15 mouse cellular contexts compared by ENCODE assay signal in genomic region chr10:8818066-8818465, GRCm38 (mm10).
A peak's percentile ranks its signal among the peaks of the same experiment; 100 is the strongest.
DNase-seq lines count a peak whose midpoint lies in the region; TF ChIP-seq lines count a peak whose summit lies in the region.
"Had no signal": no experiment of that assay in that cellular context is flagged by ENCODE, and none has a peak within 500 bp of the region (broad histone marks: within the 10 kb centered on the region; RNA-seq: fewer than 3 reads in every experiment).

No protein-coding gene starts in this region.

- peaks cover 28% of the 10 kb centered on the region for H3K4me1 ChIP-seq in kidney, adult 2 months (ENCODE audit: control insufficient read depth, insufficient read depth, low read length)
- H3K4me1 ChIP-seq in E14TG2a.4 (replicated peaks; ENCODE audit: low read depth, low read length): peaks cover 68% of the 10 kb centered on the region
- peaks cover 42% of the 10 kb centered on the region for H3K4me1 ChIP-seq in brown adipose tissue, adult 24 weeks (ENCODE audit: control insufficient read depth, insufficient read depth, insufficient read length, low read length)
- H3K4me1 ChIP-seq in limb, embryonic 10.5 days: peaks cover 93% of the 10 kb centered on the region
- H3K4me1 ChIP-seq in cerebellum, adult 2 months (ENCODE audit: control insufficient read depth, insufficient read depth, low read length): no peaks in the 10 kb centered on the region

- H3K27ac ChIP-seq in kidney, adult 2 months (ENCODE audit: insufficient read depth, low read depth, low read length): peak overlapping the region; percentile 57
- peak overlapping the region; percentile 39; the same call in 1 of the 2 replicates for H3K27ac ChIP-seq in brown adipose tissue, adult 24 weeks (replicated peaks; ENCODE audit: low read depth, low read length)
- H3K27ac ChIP-seq in limb, embryonic 10.5 days: peak overlapping the region; percentile 70
- no peak overlapping the region for H3K27ac ChIP-seq in cerebellum, adult 2 months (ENCODE audit: insufficient read depth, low read length)
- H3K27ac ChIP-seq: heart, embryonic 13.5 days; hindbrain, embryonic 12.5 days; intestine, embryonic 15.5 days; liver, embryonic 15.5 days; midbrain, embryonic 10.5 days had no signal

- H3K27me3 ChIP-seq in kidney, adult 2 months (replicated peaks; ENCODE audit: control insufficient read depth, insufficient read depth, low read length): no peaks in the 10 kb centered on the region
- no peaks in the 10 kb centered on the region for H3K27me3 ChIP-seq in E14TG2a.4 (ENCODE audit: insufficient read depth, low read length)
- H3K27me3 ChIP-seq in limb, embryonic 10.5 days (ENCODE audit: low read depth, poor library complexity, severe bottlenecking): no peaks in the 10 kb centered on the region
- H3K27me3 ChIP-seq in cerebellum, adult 2 months (ENCODE audit: control insufficient read depth, insufficient read depth, low read length): no peaks in the 10 kb centered on the region; the same call in 1 of the 2 replicates
- H3K27me3 ChIP-seq: heart, embryonic 13.5 days; hindbrain, embryonic 12.5 days; intestine, embryonic 15.5 days; liver, embryonic 15.5 days had no signal

- H3K4me3 ChIP-seq in kidney, adult 2 months (ENCODE audit: insufficient read depth, low read depth, low read length): no peak overlapping the region
- peak overlapping the region; percentile 41; the same call in 1 of the 2 replicates for H3K4me3 ChIP-seq in E14TG2a.4 (replicated peaks; ENCODE audit: low read length)
- H3K4me3 ChIP-seq in brown adipose tissue, adult 24 weeks (ENCODE audit: insufficient read depth, low read depth, low read length): no peak overlapping the region
- no peak overlapping the region for H3K4me3 ChIP-seq in limb, embryonic 10.5 days
- no peak overlapping the region for H3K4me3 ChIP-seq in cerebellum, adult 2 months (replicated peaks; ENCODE audit: insufficient read depth, low read depth, low read length)
- H3K4me3 ChIP-seq: erythroblast, embryonic 14.5 days; heart, embryonic 13.5 days; hindbrain, embryonic 12.5 days; intestine, embryonic 15.5 days; liver, embryonic 15.5 days; midbrain, embryonic 10.5 days had no signal

- no peak for TF ChIP-seq POLR2A in kidney, adult 2 months (IDR thresholded peaks at IDR 0.05; ENCODE audit: low read depth, low read length)
- no peak for TF ChIP-seq POLR2A in cerebellum, adult 2 months (IDR thresholded peaks at IDR 0.05; ENCODE audit: borderline replicate concordance, insufficient read depth, low read length)

- no peaks in the 10 kb centered on the region for H3K9me3 ChIP-seq in E14TG2a.4 (ENCODE audit: low read length)
- no peaks in the 10 kb centered on the region for H3K9me3 ChIP-seq in limb, embryonic 10.5 days (replicated peaks)
- H3K9me3 ChIP-seq: heart, embryonic 13.5 days; hindbrain, embryonic 12.5 days; intestine, embryonic 15.5 days; liver, embryonic 15.5 days; midbrain, embryonic 10.5 days had no signal

- DNase-seq in kidney, adult 2 months: peak; percentile 64
- no peak for DNase-seq in kidney, adult 18-20 months
- no peak for DNase-seq in limb, embryonic 10.5 days (ENCODE audit: low spot score)
- no peak for DNase-seq in cerebellum, adult 2 months
- DNase-seq in thymus, postnatal 25 days: no peak
- DNase-seq: cerebellum, adult 18-20 months; spleen, adult 18-20 months had no signal

- 48% methylated on average over 5 of the region's 5 CpGs for WGBS in kidney, adult 2 months
- 91% methylated on average over 5 of the region's 5 CpGs for WGBS in limb, embryonic 10.5 days
- WGBS in cerebellum, adult 2 months: 75% methylated on average over 5 of the region's 5 CpGs

- H3K36me3 ChIP-seq in kidney, adult 2 months (ENCODE audit: control insufficient read depth, insufficient read depth, low read length): no peaks in the 10 kb centered on the region
- peaks cover 36% of the 10 kb centered on the region for H3K36me3 ChIP-seq in E14TG2a.4 (ENCODE audit: insufficient read depth, low read length)
- peaks cover 4% of the 10 kb centered on the region for H3K36me3 ChIP-seq in limb, embryonic 10.5 days
- H3K36me3 ChIP-seq: heart, embryonic 13.5 days; hindbrain, embryonic 12.5 days; intestine, embryonic 15.5 days; liver, embryonic 15.5 days had no signal

- no peak for TF ChIP-seq CTCF in kidney, adult 2 months (conservative IDR thresholded peaks at IDR 0.05; ENCODE audit: insufficient read depth, insufficient read length, low read depth, low read length)
- no peak for TF ChIP-seq CTCF in E14TG2a.4 (conservative IDR thresholded peaks at IDR 0.05; ENCODE audit: low read length)
- TF ChIP-seq CTCF in cerebellum, adult 2 months (IDR thresholded peaks at IDR 0.05; ENCODE audit: borderline replicate concordance, insufficient read depth, low read depth, low read length): no peak
